16 mouse cellular contexts compared by ENCODE assay signal in the genomic region with DNA sequence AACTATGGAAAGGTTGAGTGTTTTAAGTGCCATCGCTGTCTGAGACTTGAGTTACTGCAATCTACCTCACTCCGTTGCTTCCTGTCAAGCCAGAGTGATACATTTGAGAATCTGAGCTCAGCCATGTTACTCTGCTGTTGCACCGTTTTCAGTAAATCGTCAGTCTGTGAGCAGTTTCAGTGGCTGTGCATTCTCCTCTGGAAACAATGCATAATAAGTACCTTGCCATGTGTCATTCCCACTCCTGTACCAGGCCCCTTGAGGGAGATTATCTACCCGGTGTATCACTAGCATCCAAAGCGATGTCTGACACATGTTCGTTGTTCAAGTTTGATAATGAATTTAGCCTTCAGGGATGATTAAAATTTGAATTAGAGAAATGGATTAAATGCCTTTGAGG.
"Had no signal": no experiment of that assay in that cellular context is flagged by ENCODE, and none has a peak within 500 bp of the region (broad histone marks: within the 10 kb centered on the region; RNA-seq: fewer than 3 reads in every experiment).

No protein-coding gene starts in this region.

- H3K36me3 ChIP-seq: limb, embryonic 13.5 days; stomach, embryonic 15.5 days had no signal

- H3K4me2 ChIP-seq: limb, embryonic 13.5 days; stomach, embryonic 15.5 days had no signal

- H3K27me3 ChIP-seq: limb, embryonic 13.5 days; megakaryocyte, embryonic 14.5 days; stomach, embryonic 15.5 days had no signal

- H3K4me1 ChIP-seq: limb, embryonic 13.5 days; megakaryocyte, embryonic 14.5 days; stomach, embryonic 15.5 days had no signal

- H3K9ac ChIP-seq: limb, embryonic 13.5 days; liver, embryonic 14.5 days; stomach, embryonic 15.5 days had no signal

- H3K9me3 ChIP-seq: limb, embryonic 13.5 days; stomach, embryonic 15.5 days had no signal

- DNase-seq: kidney, adult 11 months; kidney, adult 9 months; kidney, postnatal 36 days; left cerebral cortex, postnatal 4 days; lung, adult 2 months; lung, postnatal 4 days; retina, postnatal 1 day; thymus, adult 2 months; thymus, postnatal 36 days had no signal

- H3K27ac ChIP-seq: kidney, postnatal 0 days; layer of hippocampus, adult 2 months; limb, embryonic 13.5 days; liver, embryonic 14.5 days; stomach, embryonic 15.5 days had no signal

- H3K4me3 ChIP-seq: layer of hippocampus, adult 2 months; limb, embryonic 13.5 days; megakaryocyte, embryonic 14.5 days; stomach, embryonic 15.5 days had no signal

- ATAC-seq: lung, postnatal 0 days had no signal
